Mouse (Mus musculus): ENCODE results near the gene Slc4a5. TPM values are rescaled to one million over a fixed set of nuclear protein-coding genes. Genes with fewer than 3 reads are reported as not detected.
"Not testable (repeated sequence)": the region's sequence is repeated elsewhere in the genome, so short reads cannot be mapped to it uniquely, and the experiment has no call there.

Slc4a5 gene
- polyA plus RNA-seq, 2 experiments from 2014 or later, result 0.75 to 1.1 TPM

- peak; percentile 22 for ATAC-seq
Observed at GRCm38 (mm10) chr6:83312021-83312420, 92.4 kb downstream of the Slc4a5 start.

GRCm38 (mm10) chr6:83312514-83312913 is 92.9 kb downstream of the Slc4a5 start:
- peak; percentile 74 for ATAC-seq

GRCm38 (mm10) chr6:83315293-83315692 is 95.7 kb downstream of the Slc4a5 start:
- no peak for ATAC-seq

- no peak for ATAC-seq
Observed at GRCm38 (mm10) chr6:83316022-83316421, 96.4 kb downstream of the Slc4a5 start.

- peak; percentile 89 for ATAC-seq
Observed at GRCm38 (mm10) chr6:83317108-83317741, 97.6 kb downstream of the Slc4a5 start.

GRCm38 (mm10) chr6:83321927-83322326 is 102.3 kb downstream of the Slc4a5 start:
- no peak for ATAC-seq

- ATAC-seq, result no peak
Observed at GRCm38 (mm10) chr6:83322794-83323193, 103.2 kb downstream of the Slc4a5 start.

GRCm38 (mm10) chr6:83323652-83324419 is 104.2 kb downstream of the Slc4a5 start:
- ATAC-seq, result no peak

- peak; percentile 97 for ATAC-seq
Observed at GRCm38 (mm10) chr6:83325525-83326393, 106.1 kb downstream of the Slc4a5 start, which contains the start of the genes Mthfd2 and Mob1a. TSS of gene Mthfd2 (minus strand) at chr6:83325908. TSS of gene Mob1a (plus strand) at chr6:83326016.

GRCm38 (mm10) chr6:83326394-83326736 is 106.7 kb downstream of the Slc4a5 start:
- ATAC-seq, result no peak

DNA sequence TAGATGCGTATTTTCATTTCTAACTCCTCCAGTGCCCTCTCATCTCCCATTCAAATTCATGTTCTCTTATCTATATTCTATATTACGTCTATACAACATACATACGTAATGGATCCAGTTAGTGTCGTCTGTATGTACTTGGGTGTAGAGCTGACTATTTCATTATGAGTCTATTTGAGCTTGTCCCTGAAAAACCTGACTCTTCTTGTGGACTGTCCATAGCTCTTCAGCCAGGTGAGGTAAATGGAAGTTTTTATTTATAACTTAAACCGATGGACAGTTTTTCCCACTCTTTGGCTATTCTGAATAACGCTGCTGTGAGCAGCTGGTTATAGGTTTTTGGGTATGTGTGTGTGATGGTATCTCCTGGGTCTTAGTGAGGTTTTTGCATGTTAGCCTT is 107.1 kb downstream of the Slc4a5 start:
- ATAC-seq, result no peak

DNA sequence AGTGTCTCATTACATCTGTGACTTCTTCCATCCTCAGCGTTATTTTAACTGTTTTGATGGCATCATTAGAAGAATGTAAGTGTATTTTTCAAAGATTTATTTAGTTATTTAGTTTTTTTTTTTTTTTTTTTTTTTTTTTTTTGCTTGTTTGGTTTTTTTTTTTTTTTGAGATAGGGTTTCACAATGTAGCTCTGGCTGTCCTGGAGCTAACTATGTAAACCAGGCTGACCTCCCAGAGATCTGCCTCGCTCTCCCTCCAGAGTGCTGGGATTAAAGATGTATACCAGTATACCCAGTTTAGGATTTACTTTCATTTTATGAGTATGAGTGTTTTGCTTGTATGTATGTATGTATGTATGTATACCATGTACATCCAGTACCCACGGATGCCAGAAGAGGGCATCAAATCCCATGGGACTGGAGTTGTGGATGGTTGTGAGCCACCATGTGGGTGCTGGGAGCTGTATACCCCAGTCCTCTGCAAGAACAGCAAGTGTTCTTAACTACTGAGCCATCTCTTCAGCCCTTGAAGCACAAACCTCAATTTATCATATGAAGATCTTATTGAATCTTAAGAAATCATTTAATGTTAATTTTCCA is 108.1 kb downstream of the Slc4a5 start:
- no peak for ATAC-seq

DNA sequence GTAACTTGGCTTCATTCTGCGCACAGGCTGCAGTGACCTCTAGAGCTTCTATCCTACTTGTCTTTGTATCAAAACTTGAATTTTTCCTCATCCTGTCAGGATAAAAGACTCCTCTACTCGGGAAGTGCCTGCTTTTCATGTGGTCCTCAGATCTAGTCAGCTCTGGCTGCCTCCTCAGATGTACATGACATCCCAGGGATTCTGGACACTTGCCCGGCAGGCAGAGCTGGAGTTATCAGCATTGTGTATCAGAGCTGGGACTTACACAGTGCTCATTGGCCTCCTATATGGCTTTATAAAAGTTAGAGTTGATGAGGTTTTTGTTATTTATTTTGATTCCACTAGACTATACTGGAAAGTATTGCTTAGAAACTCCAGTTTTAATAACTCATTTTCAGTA is 121.8 kb downstream of the Slc4a5 start:
- no peak for ATAC-seq

GRCm38 (mm10) chr6:83342957-83343356 is 123.3 kb downstream of the Slc4a5 start:
- ATAC-seq, result no peak

GRCm38 (mm10) chr6:83345285-83345684 is 125.7 kb downstream of the Slc4a5 start:
- not testable (repeated sequence) for ATAC-seq

GRCm38 (mm10) chr6:83347916-83348315 is 128.3 kb downstream of the Slc4a5 start:
- no peak for ATAC-seq

- no peak for ATAC-seq
Observed at GRCm38 (mm10) chr6:83348873-83349272, 129.2 kb downstream of the Slc4a5 start, which contains the start of gene Bola3. TSS of gene Bola3 (plus strand) at chr6:83349147.

DNA sequence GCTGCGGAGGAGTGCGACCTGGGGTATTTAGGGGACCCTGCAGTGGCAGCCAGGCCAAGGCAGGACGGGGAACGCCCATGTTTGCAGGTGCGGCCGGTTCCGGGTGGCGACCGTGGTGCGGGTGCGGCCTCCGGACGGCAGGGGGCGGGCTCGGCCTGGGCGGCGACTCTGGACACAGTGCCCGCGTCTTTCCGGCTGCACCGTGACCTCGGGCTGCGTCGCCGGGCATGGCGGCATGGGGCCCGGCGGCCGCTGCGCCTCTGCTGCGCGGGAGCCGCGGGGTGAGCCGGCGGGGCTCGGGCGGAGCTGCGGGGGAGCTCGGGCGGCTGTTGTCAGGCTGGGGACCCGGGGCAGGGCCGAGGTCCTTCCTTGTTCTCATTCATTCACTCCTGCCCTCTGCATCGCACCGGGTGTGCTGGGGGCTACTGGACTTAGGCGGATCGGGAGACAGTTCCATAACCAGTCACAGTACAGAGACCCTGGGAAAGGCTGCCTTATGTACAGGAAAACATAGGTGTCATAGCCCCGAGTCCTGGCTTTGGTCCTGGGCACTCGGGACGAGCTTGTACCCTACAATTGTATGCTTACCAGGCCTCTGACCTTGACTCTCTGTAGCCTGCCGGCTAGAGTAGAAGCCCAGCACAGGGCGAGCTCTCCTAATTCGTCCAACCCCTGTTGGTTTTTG is 129.8 kb downstream of the Slc4a5 start:
- ATAC-seq, result peak; percentile 94

- ATAC-seq, result no peak
Observed at GRCm38 (mm10) chr6:83350172-83350571, 130.5 kb downstream of the Slc4a5 start.

DNA sequence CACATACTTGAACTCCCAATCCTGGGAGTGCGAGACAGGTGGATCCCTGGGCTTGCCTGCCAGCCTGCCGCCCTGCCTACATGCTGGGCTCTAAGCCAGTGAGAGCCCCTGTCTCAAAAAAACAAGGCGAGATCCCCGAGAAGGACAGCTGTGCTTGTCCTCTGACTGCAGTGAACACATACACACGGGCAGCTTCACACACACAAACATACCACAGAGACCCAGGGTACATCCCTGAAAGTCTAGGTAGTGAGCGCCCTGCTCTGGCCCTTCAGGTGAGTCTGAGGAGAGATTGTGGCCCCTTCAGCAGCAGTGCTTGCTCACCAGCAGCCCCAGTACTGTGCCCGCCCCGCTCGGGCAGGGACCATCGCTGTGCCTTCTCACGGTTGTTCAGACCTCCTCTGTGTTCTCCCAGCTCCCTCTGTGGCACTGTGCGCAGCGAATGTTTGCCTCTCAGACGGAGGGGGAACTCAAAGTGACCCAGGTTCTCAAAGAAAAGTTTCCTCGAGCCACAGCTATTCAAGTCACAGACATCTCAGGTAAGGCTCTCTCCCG is 131.3 kb downstream of the Slc4a5 start:
- no peak for ATAC-seq

GRCm38 (mm10) chr6:83351490-83352160 is 132.0 kb downstream of the Slc4a5 start:
- no peak for ATAC-seq
